Comparison of ENCODE assay signal across 9 mouse cellular contexts in genomic region chr9:44721877-44722186, GRCm38 (mm10). TPM values are rescaled to one million over a fixed set of nuclear protein-coding genes. Genes with fewer than 3 reads are reported as not detected.
DNase-seq lines count a peak whose midpoint lies in the region; ATAC-seq and TF ChIP-seq lines count a peak whose summit lies in the region.
"Had no signal": no experiment of that assay in that cellular context is flagged by ENCODE, and none has a peak within 500 bp of the region (broad histone marks: within the 10 kb centered on the region; RNA-seq: fewer than 3 reads in every experiment).

No protein-coding gene starts in this region.

- peak overlapping the region; percentile 64 for H3K27ac ChIP-seq in kidney, embryonic 15.5 days
- H3K27ac ChIP-seq in forebrain, embryonic 12.5 days: peak overlapping the region; percentile 84
- H3K27ac ChIP-seq in hindbrain, embryonic 16.5 days (ENCODE audit: low read depth, low read length): 0 out of 2 replicates have a peak overlapping the region, but pooled peaks have one; percentile 45
- 0 out of 2 replicates have a peak overlapping the region, but pooled peaks have one; percentile 18 for H3K27ac ChIP-seq in midbrain, postnatal 0 days (ENCODE audit: low read depth, low read length)

- H3K9ac ChIP-seq in kidney, embryonic 15.5 days: no peak overlapping the region
- H3K9ac ChIP-seq in forebrain, embryonic 12.5 days: no peak overlapping the region; the same call in 1 of the 2 replicates
- peak overlapping the region; percentile 80 for H3K9ac ChIP-seq in hindbrain, embryonic 16.5 days (ENCODE audit: low read depth, low read length)
- H3K9ac ChIP-seq in midbrain, postnatal 0 days (replicated peaks; ENCODE audit: low read length, poor library complexity, severe bottlenecking): peak overlapping the region; percentile 94; the same call in 1 of the 2 replicates

- DNase-seq in kidney, postnatal 4 days: no peak
- DNase-seq in midbrain, postnatal 0 days (ENCODE audit: low spot score): no peak
- DNase-seq in testis, postnatal 10 days (ENCODE audit: low spot score): no peak
- no peak for DNase-seq in kidney, adult 11 months

- no peak; the same call in 1 of the 2 replicates for ATAC-seq in kidney, embryonic 15.5 days (replicated peaks; ENCODE audit: low FRiP score)
- no peak; the same call in 1 of the 2 replicates for ATAC-seq in forebrain, embryonic 12.5 days (ENCODE audit: low FRiP score)
- ATAC-seq in hindbrain, embryonic 16.5 days: no peak; the same call in 1 of the 2 replicates
- 0 out of 2 replicates have a peak, but pooled peaks have one; percentile 10 for ATAC-seq in midbrain, postnatal 0 days (ENCODE audit: low FRiP score)
- no peak for ATAC-seq in CD4-positive, CD25-positive, alpha-beta regulatory T cell, adult 4 months

- H3K4me3 ChIP-seq in kidney, embryonic 15.5 days (replicated peaks): peak overlapping the region; percentile 71
- H3K4me3 ChIP-seq in forebrain, embryonic 12.5 days (replicated peaks): peak overlapping the region; percentile 67
- peak overlapping the region; percentile 78; the same call in 1 of the 2 replicates for H3K4me3 ChIP-seq in hindbrain, embryonic 16.5 days (ENCODE audit: low read length)
- H3K4me3 ChIP-seq in midbrain, postnatal 0 days (ENCODE audit: low read depth, low read length): peak overlapping the region; percentile 72

- peaks cover 71% of the 10 kb centered on the region for H3K4me1 ChIP-seq in kidney, embryonic 15.5 days
- H3K4me1 ChIP-seq in forebrain, embryonic 12.5 days: peaks cover 77% of the 10 kb centered on the region
- peaks cover 65% of the 10 kb centered on the region for H3K4me1 ChIP-seq in hindbrain, embryonic 16.5 days (ENCODE audit: control insufficient read depth, insufficient read depth, low read depth, low read length)
- peaks cover 26% of the 10 kb centered on the region for H3K4me1 ChIP-seq in midbrain, postnatal 0 days (ENCODE audit: insufficient read depth, low read length)

- TF ChIP-seq CTCF in midbrain, postnatal 0 days (IDR thresholded peaks at IDR 0.05): no peak

- peak overlapping the region; percentile 88 for H3K4me2 ChIP-seq in kidney, embryonic 15.5 days
- peak overlapping the region; percentile 79 for H3K4me2 ChIP-seq in forebrain, embryonic 12.5 days
- H3K4me2 ChIP-seq in hindbrain, embryonic 16.5 days (ENCODE audit: low read length): peak overlapping the region; percentile 73
- peak overlapping the region; percentile 88 for H3K4me2 ChIP-seq in midbrain, postnatal 0 days (ENCODE audit: low read depth, low read length, poor library complexity, severe bottlenecking)

- H3K9me3 ChIP-seq in kidney, embryonic 15.5 days (replicated peaks): no peaks in the 10 kb centered on the region
- H3K9me3 ChIP-seq in forebrain, embryonic 12.5 days: no peaks in the 10 kb centered on the region
- no peaks in the 10 kb centered on the region for H3K9me3 ChIP-seq in hindbrain, embryonic 16.5 days (ENCODE audit: control insufficient read depth, low read length)
- H3K9me3 ChIP-seq in midbrain, postnatal 0 days (ENCODE audit: low read length): no peaks in the 10 kb centered on the region

- H3K36me3 ChIP-seq in kidney, embryonic 15.5 days: peaks cover 37% of the 10 kb centered on the region
- H3K36me3 ChIP-seq in forebrain, embryonic 12.5 days (replicated peaks): peaks cover 9% of the 10 kb centered on the region
- H3K36me3 ChIP-seq in hindbrain, embryonic 16.5 days (ENCODE audit: control insufficient read depth, insufficient read depth, low read length): 0 out of 2 replicates have a peak, but pooled peaks cover 3% of the 10 kb centered on the region
- peaks cover 6% of the 10 kb centered on the region for H3K36me3 ChIP-seq in midbrain, postnatal 0 days (ENCODE audit: insufficient read depth, low read length)

- 82% methylated on average over 3 of the region's 3 CpGs for WGBS in kidney, embryonic 15.5 days
- WGBS in forebrain, embryonic 12.5 days: 84% methylated on average over 3 of the region's 3 CpGs
- 82% methylated on average over 3 of the region's 3 CpGs for WGBS in hindbrain, embryonic 16.5 days
- WGBS in midbrain, postnatal 0 days: 90% methylated on average over 3 of the region's 3 CpGs

- no peaks in the 10 kb centered on the region for H3K27me3 ChIP-seq in kidney, embryonic 15.5 days
- no peaks in the 10 kb centered on the region for H3K27me3 ChIP-seq in forebrain, embryonic 12.5 days
- no peaks in the 10 kb centered on the region for H3K27me3 ChIP-seq in hindbrain, embryonic 16.5 days (replicated peaks; ENCODE audit: control insufficient read depth, insufficient read depth, low read length)
- no peaks in the 10 kb centered on the region for H3K27me3 ChIP-seq in midbrain, postnatal 0 days (ENCODE audit: insufficient read depth, low read length)

RNA-seq across cellular contexts. Expression of gene Phldb1, which starts 13.2 kb away (rescaled TPM):
- 34.5 and 36.4 TPM in 2 replicates for polyA plus RNA-seq in kidney, embryonic 15.5 days (2015; fragmentation: Nextera tagmentation; extraction: Ambion mirVana)
- polyA plus RNA-seq in forebrain, embryonic 12.5 days (2016; fragmentation: Nextera tagmentation; extraction: Ambion mirVana): 57.5 and 67.3 TPM in 2 replicates
- polyA plus RNA-seq in hindbrain, embryonic 16.5 days (2015; fragmentation: Nextera tagmentation; extraction: Ambion mirVana): 37.4 and 44.2 TPM in 2 replicates
- total RNA-seq in midbrain, postnatal 0 days (2014; rRNA removed): 140 and 154 TPM in 2 replicates
- polyA plus RNA-seq in midbrain, postnatal 0 days (2015; fragmentation: Nextera tagmentation; extraction: Ambion mirVana): 34.8 and 41.0 TPM in 2 replicates
- under 1 TPM in 1 of 2 experiments, not detected in 1; 0.32 TPM for polyA plus RNA-seq in CD4-positive, CD25-positive, alpha-beta regulatory T cell, adult 4 months (2017; shearing (Covaris generic))

RNA-seq across cellular contexts. Expression of gene Arcn1, which starts 45.8 kb away (rescaled TPM):
- 201 and 202 TPM in 2 replicates for polyA plus RNA-seq in kidney, embryonic 15.5 days (2015; fragmentation: Nextera tagmentation; extraction: Ambion mirVana)
- 167 and 170 TPM in 2 replicates for polyA plus RNA-seq in forebrain, embryonic 12.5 days (2016; fragmentation: Nextera tagmentation; extraction: Ambion mirVana)
- polyA plus RNA-seq in hindbrain, embryonic 16.5 days (2015; fragmentation: Nextera tagmentation; extraction: Ambion mirVana): 130 and 145 TPM in 2 replicates
- 93.7 and 108 TPM in 2 replicates for total RNA-seq in midbrain, postnatal 0 days (2014; rRNA removed)
- polyA plus RNA-seq in midbrain, postnatal 0 days (2015; fragmentation: Nextera tagmentation; extraction: Ambion mirVana): 102 and 106 TPM in 2 replicates
- 10 to 100 TPM; 68.0 to 77.9 TPM for polyA plus RNA-seq in CD4-positive, CD25-positive, alpha-beta regulatory T cell, adult 4 months (2017; shearing (Covaris generic))

RNA-seq across cellular contexts. Expression of gene Ift46, which starts 45.9 kb away (rescaled TPM):
- 99.3 and 105 TPM in 2 replicates for polyA plus RNA-seq in kidney, embryonic 15.5 days (2015; fragmentation: Nextera tagmentation; extraction: Ambion mirVana)
- polyA plus RNA-seq in forebrain, embryonic 12.5 days (2016; fragmentation: Nextera tagmentation; extraction: Ambion mirVana): 124 and 130 TPM in 2 replicates
- polyA plus RNA-seq in hindbrain, embryonic 16.5 days (2015; fragmentation: Nextera tagmentation; extraction: Ambion mirVana): 152 and 160 TPM in 2 replicates
- total RNA-seq in midbrain, postnatal 0 days (2014; rRNA removed): 64.8 and 72.1 TPM in 2 replicates
- 151 and 170 TPM in 2 replicates for polyA plus RNA-seq in midbrain, postnatal 0 days (2015; fragmentation: Nextera tagmentation; extraction: Ambion mirVana)
- polyA plus RNA-seq in CD4-positive, CD25-positive, alpha-beta regulatory T cell, adult 4 months (2017; shearing (Covaris generic)): 10 to 100 TPM; 55.1 to 73.7 TPM

RNA-seq across cellular contexts. Expression of gene Treh, which starts 48.8 kb away (rescaled TPM):
- polyA plus RNA-seq in kidney, embryonic 15.5 days (2015; fragmentation: Nextera tagmentation; extraction: Ambion mirVana): 0.22 and 0.23 TPM in 2 replicates
- polyA plus RNA-seq in forebrain, embryonic 12.5 days (2016; fragmentation: Nextera tagmentation; extraction: Ambion mirVana): not detected in 2 replicates
- polyA plus RNA-seq in hindbrain, embryonic 16.5 days (2015; fragmentation: Nextera tagmentation; extraction: Ambion mirVana): not detected in 2 replicates
- total RNA-seq in midbrain, postnatal 0 days (2014; rRNA removed): not detected in 2 replicates
- not detected in 2 replicates for polyA plus RNA-seq in midbrain, postnatal 0 days (2015; fragmentation: Nextera tagmentation; extraction: Ambion mirVana)
- not detected for polyA plus RNA-seq in CD4-positive, CD25-positive, alpha-beta regulatory T cell, adult 4 months (2017; shearing (Covaris generic))
- total RNA-seq: granulocyte monocyte progenitor cell, adult 5-6 weeks had no signal

Comparison
In these comparisons a context has a peak if more than half of its experiments do, and no peak if none do; other contexts are left out.
1. H3K27ac ChIP-seq: peak in every context shown above with its lines; median percentile 84 in forebrain, embryonic 12.5 days; 64 in kidney, embryonic 15.5 days; 45 in hindbrain, embryonic 16.5 days; 18 in midbrain, postnatal 0 days.
2. H3K9ac ChIP-seq: peak in hindbrain, embryonic 16.5 days (single experiment) and midbrain, postnatal 0 days (single experiment); none in kidney, embryonic 15.5 days (single experiment) and forebrain, embryonic 12.5 days (single experiment).
3. RNA of gene Phldb1, which starts 13.2 kb away (polyA plus RNA-seq): 57.5 to 67.3 TPM in forebrain, embryonic 12.5 days, 34.8 to 41.0 TPM in midbrain, postnatal 0 days, 37.4 to 44.2 TPM in hindbrain, embryonic 16.5 days and 34.5 to 36.4 TPM in kidney, embryonic 15.5 days; 0.32 TPM in CD4-positive, CD25-positive, alpha-beta regulatory T cell, adult 4 months; every median in the first group is over 10 times any median in the second.
4. Peak in every context shown above with its lines, with median percentiles within 50 percentile points of each other: H3K4me2 ChIP-seq and H3K4me3 ChIP-seq.